Mouse (Mus musculus): ENCODE results near the gene Hba-a1. TPM values are rescaled to one million over a fixed set of nuclear protein-coding genes. Genes with fewer than 3 reads are reported as not detected.

Gene Hba-a1
- polyA plus RNA-seq, 1 experiment from 2014 or later, result 4,298 TPM

GRCm38 (mm10) chr11:32321196-32321565 lies 37.9 kb downstream of the Hba-a1 start:
- ATAC-seq (ENCODE audit: insufficient number of reproducible peaks, low FRiP score, low TSS enrichment, low read depth), result no peak
- no peak overlapping the region for H3K4me2 ChIP-seq (replicated peaks)
- H3K27ac ChIP-seq (replicated peaks), result no peak overlapping the region
- no peaks in the 10 kb centered on the region for H3K9me3 ChIP-seq (replicated peaks)
- H3K27me3 ChIP-seq, result no peaks in the 10 kb centered on the region
- no peak overlapping the region for H3K4me3 ChIP-seq (replicated peaks)
- no peaks in the 10 kb centered on the region for H3K4me1 ChIP-seq
- H3K36me3 ChIP-seq, result no peaks in the 10 kb centered on the region
- whole genome bisulfite sequencing, result 32% methylated on average over 8 of the region's 8 CpGs
- H3K9ac ChIP-seq, result no peak overlapping the region

GRCm38 (mm10) chr11:32324609-32325008 lies 41.3 kb downstream of the Hba-a1 start:
- peak overlapping the region; percentile 26 for H3K4me3 ChIP-seq (replicated peaks)
- H3K4me2 ChIP-seq (replicated peaks), result peak overlapping the region; percentile 49

GRCm38 (mm10) chr11:32331075-32331474 lies 47.8 kb downstream of the Hba-a1 start:
- Histone ChIP-seq H3K27me3 (no peaks in the 10 kb centered on the region), H3K4me2 (replicated peaks) (no peak overlapping the region), H3K4me3 (replicated peaks) (no peak overlapping the region), H3K9me3 (replicated peaks) (no peaks in the 10 kb centered on the region), H3K9ac (no peak overlapping the region), H3K4me1 (peaks cover 8% of the 10 kb centered on the region; the same call in 1 of the 2 replicates), H3K27ac (replicated peaks) (0 out of 2 replicates have a peak overlapping the region, but pooled peaks have one; percentile 39), H3K36me3 (no peaks in the 10 kb centered on the region)
- 55% methylated on average over 6 of the region's 6 CpGs for WGBS
- ATAC-seq (ENCODE audit: insufficient number of reproducible peaks, low FRiP score, low TSS enrichment, low read depth), result no peak

More at GRCm38 (mm10) chr11:32324609-32325008, 41.3 kb downstream of the Hba-a1 start:
- Histone ChIP-seq H3K36me3 (no peaks in the 10 kb centered on the region), H3K27me3 (no peaks in the 10 kb centered on the region), H3K9ac (no peak overlapping the region), H3K4me1 (no peaks in the 10 kb centered on the region), H3K27ac (replicated peaks) (no peak overlapping the region), H3K9me3 (replicated peaks) (no peaks in the 10 kb centered on the region)
- WGBS, result 13% methylated on average over 15 of the region's 15 CpGs
- ATAC-seq (ENCODE audit: insufficient number of reproducible peaks, low FRiP score, low TSS enrichment, low read depth), result peak; percentile 74

- Histone ChIP-seq H3K27ac (replicated peaks) (no peak overlapping the region), H3K9me3 (replicated peaks) (no peaks in the 10 kb centered on the region), H3K36me3 (no peaks in the 10 kb centered on the region), H3K9ac (no peak overlapping the region), H3K4me2 (replicated peaks) (no peak overlapping the region), H3K27me3 (no peaks in the 10 kb centered on the region), H3K4me1 (peaks cover 8% of the 10 kb centered on the region; the same call in 1 of the 2 replicates), H3K4me3 (replicated peaks) (no peak overlapping the region)
- WGBS, result 55% methylated on average over 5 of the region's 5 CpGs
- no peak for ATAC-seq (ENCODE audit: insufficient number of reproducible peaks, low FRiP score, low TSS enrichment, low read depth)
These were observed 48.5 kb downstream of the Hba-a1 start for GRCm38 (mm10) chr11:32331861-32332260.

GRCm38 (mm10) chr11:32333235-32333634 lies 49.9 kb downstream of the Hba-a1 start:
- WGBS, result 81% methylated on average over 2 of the region's 2 CpGs
- H3K4me2 ChIP-seq (replicated peaks), result no peak overlapping the region
- H3K4me3 ChIP-seq (replicated peaks), result no peak overlapping the region
- no peak overlapping the region for H3K9ac ChIP-seq
- H3K4me1 ChIP-seq, result peaks cover 8% of the 10 kb centered on the region; the same call in 1 of the 2 replicates
- H3K27ac ChIP-seq (replicated peaks), result no peak overlapping the region
- ATAC-seq (ENCODE audit: insufficient number of reproducible peaks, low FRiP score, low TSS enrichment, low read depth), result no peak
- H3K36me3 ChIP-seq, result no peaks in the 10 kb centered on the region
- H3K9me3 ChIP-seq (replicated peaks), result no peaks in the 10 kb centered on the region
- no peaks in the 10 kb centered on the region for H3K27me3 ChIP-seq

Other genes with a start within 250 kb of the Hba-a1 start
- 0.08 and 0.13 TPM in 2 replicates for gene Il9r, start 83.2 kb upstream of the Hba-a1 start, polyA plus RNA-seq (2015; fragmentation: Nextera tagmentation; extraction: Ambion mirVana)
- gene Snrnp25, start 78.1 kb upstream of the Hba-a1 start, polyA plus RNA-seq (2015; fragmentation: Nextera tagmentation; extraction: Ambion mirVana), result 47.8 and 48.3 TPM in 2 replicates
- gene Rhbdf1, start 61.2 kb upstream of the Hba-a1 start, polyA plus RNA-seq (2015; fragmentation: Nextera tagmentation; extraction: Ambion mirVana), result 78.2 and 88.7 TPM in 2 replicates
- 36.1 and 38.9 TPM in 2 replicates for gene Mpg, start 57.0 kb upstream of the Hba-a1 start, polyA plus RNA-seq (2015; fragmentation: Nextera tagmentation; extraction: Ambion mirVana)
- gene Nprl3, start 15.8 kb upstream of the Hba-a1 start, polyA plus RNA-seq (2015; fragmentation: Nextera tagmentation; extraction: Ambion mirVana), result 41.2 and 44.0 TPM in 2 replicates
- gene Hba-x, start 7.1 kb upstream of the Hba-a1 start, polyA plus RNA-seq (2015; fragmentation: Nextera tagmentation; extraction: Ambion mirVana), result 59.0 and 98.8 TPM in 2 replicates
- gene Hbq1b, start 3.5 kb downstream of the Hba-a1 start, polyA plus RNA-seq (2015; fragmentation: Nextera tagmentation; extraction: Ambion mirVana), result 0.77 and 1.3 TPM in 2 replicates
- gene Hba-a2, start 13.0 kb downstream of the Hba-a1 start, polyA plus RNA-seq (2015; fragmentation: Nextera tagmentation; extraction: Ambion mirVana), result 11,613 and 14,789 TPM in 2 replicates
- gene Hbq1a, start 16.6 kb downstream of the Hba-a1 start, polyA plus RNA-seq (2015; fragmentation: Nextera tagmentation; extraction: Ambion mirVana), result 0.67 and 0.84 TPM in 2 replicates
- 32.3 and 33.9 TPM in 2 replicates for gene Sh3pxd2b, start 64.3 kb downstream of the Hba-a1 start, polyA plus RNA-seq (2015; fragmentation: Nextera tagmentation; extraction: Ambion mirVana)
- gene Ubtd2, start 171.9 kb downstream of the Hba-a1 start, polyA plus RNA-seq (2015; fragmentation: Nextera tagmentation; extraction: Ambion mirVana), result 74.5 and 75.1 TPM in 2 replicates
- gene Efcab9, start 248.6 kb downstream of the Hba-a1 start, polyA plus RNA-seq (2015; fragmentation: Nextera tagmentation; extraction: Ambion mirVana), result 0.29 TPM in 1 of 2 replicates, not detected in the other
- gene Stk10, start 249.8 kb downstream of the Hba-a1 start, polyA plus RNA-seq (2015; fragmentation: Nextera tagmentation; extraction: Ambion mirVana), result 3.5 and 3.7 TPM in 2 replicates

Data from embryonic facial prominence, embryonic 15.5 days (tissue).